ENCODE assay signal across 21 mouse cellular contexts in the genomic region with DNA sequence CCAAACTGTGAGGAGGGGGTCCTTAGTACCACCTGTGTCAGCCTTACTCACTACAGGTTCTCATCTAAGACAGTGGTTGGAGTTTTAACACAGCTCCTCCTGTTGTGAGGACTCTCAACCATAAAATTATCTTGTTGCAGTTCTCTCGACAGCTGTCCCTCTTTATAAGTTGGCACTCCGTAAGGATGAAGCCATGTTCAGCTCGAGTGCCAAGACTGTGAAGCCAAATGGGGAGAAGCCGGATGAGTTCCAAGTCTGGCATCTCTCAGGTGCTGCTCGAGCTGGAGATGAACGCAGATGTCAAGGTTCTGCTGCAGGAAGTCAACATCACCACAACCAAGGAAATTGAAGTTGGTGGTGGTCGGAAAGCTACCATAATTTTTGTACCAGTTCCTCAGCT. TPM values are rescaled to one million over a fixed set of nuclear protein-coding genes. Genes with fewer than 3 reads are reported as not detected.
DNase-seq lines count a peak whose midpoint lies in the region; ATAC-seq and TF ChIP-seq lines count a peak whose summit lies in the region.
"Not testable (repeated sequence)": the region's sequence is repeated elsewhere in the genome, so short reads cannot be mapped to it uniquely, and the experiment has no call there.
"Had no signal": no experiment of that assay in that cellular context is flagged by ENCODE, and none has a peak within 500 bp of the region (broad histone marks: within the 10 kb centered on the region; RNA-seq: fewer than 3 reads in every experiment).

No protein-coding gene starts in this region.

- not testable (repeated sequence) for TF ChIP-seq POLR2A in cerebellum, adult 2 months (IDR thresholded peaks at IDR 0.05; ENCODE audit: borderline replicate concordance, insufficient read depth, low read length); limb, embryonic 14.5 days (IDR thresholded peaks at IDR 0.05; ENCODE audit: borderline replicate concordance, extremely low read depth, insufficient read depth, insufficient read length)

- peak; percentile 37; the same call in 1 of the 2 replicates for ATAC-seq in hindbrain, embryonic 16.5 days
- ATAC-seq in limb, embryonic 14.5 days (ENCODE audit: low FRiP score, low read depth): peak; percentile 37; the same call in 1 of the 2 replicates

- not testable (repeated sequence) for H3K4me3 ChIP-seq in cerebellum, adult 2 months (replicated peaks; ENCODE audit: insufficient read depth, low read depth, low read length); hindbrain, embryonic 16.5 days (ENCODE audit: low read length); limb, embryonic 14.5 days (replicated peaks; ENCODE audit: low read length)

- H3K9ac ChIP-seq in hindbrain, embryonic 16.5 days (ENCODE audit: low read depth, low read length); limb, embryonic 14.5 days (ENCODE audit: low read depth, low read length, severe bottlenecking): not testable (repeated sequence)

- not testable (repeated sequence) for H3K4me1 ChIP-seq in cerebellum, adult 2 months (ENCODE audit: control insufficient read depth, insufficient read depth, low read length); hindbrain, embryonic 16.5 days (ENCODE audit: control insufficient read depth, insufficient read depth, low read depth, low read length); limb, embryonic 14.5 days (ENCODE audit: control insufficient read depth, insufficient read depth, low read length)

- WGBS in cerebellum, adult 2 months: 22% methylated on average over 7 of the region's 7 CpGs
- WGBS in hindbrain, embryonic 16.5 days: 90% methylated on average over 7 of the region's 7 CpGs
- 76% methylated on average over 7 of the region's 7 CpGs for WGBS in limb, embryonic 14.5 days

- not testable (repeated sequence) for TF ChIP-seq CTCF in cerebellum, adult 2 months (IDR thresholded peaks at IDR 0.05; ENCODE audit: borderline replicate concordance, insufficient read depth, low read depth, low read length)

- peak; percentile 76 for DNase-seq in brain, adult 2 months (ENCODE audit: low read depth, low spot score)
- DNase-seq in cerebellum, adult 11 months: peak; percentile 46
- peak; percentile 55 to 76 for DNase-seq in cerebellum, adult 2 months
- DNase-seq in cerebellum, adult 9-11 months: peak; percentile 79
- DNase-seq in cerebellum, postnatal 25 days: peak; percentile 62 to 67
- DNase-seq in limb, embryonic 14.5 days (ENCODE audit: low spot score): not testable (repeated sequence)

- H3K36me3 ChIP-seq in hindbrain, embryonic 16.5 days (ENCODE audit: control insufficient read depth, insufficient read depth, low read length); limb, embryonic 14.5 days (ENCODE audit: control insufficient read depth, insufficient read depth, low read length): not testable (repeated sequence)

- not testable (repeated sequence) for H3K27ac ChIP-seq in cerebellum, adult 2 months (ENCODE audit: insufficient read depth, low read length); hindbrain, embryonic 16.5 days (ENCODE audit: low read depth, low read length); limb, embryonic 14.5 days (replicated peaks; ENCODE audit: low read depth, low read length)

- H3K27me3 ChIP-seq in cerebellum, adult 2 months (ENCODE audit: control insufficient read depth, insufficient read depth, low read length); hindbrain, embryonic 16.5 days (replicated peaks; ENCODE audit: control insufficient read depth, insufficient read depth, low read length); limb, embryonic 14.5 days (ENCODE audit: control insufficient read depth, insufficient read depth, low read length): not testable (repeated sequence)

- H3K9me3 ChIP-seq in hindbrain, embryonic 16.5 days (ENCODE audit: control insufficient read depth, low read length); limb, embryonic 14.5 days (ENCODE audit: control insufficient read depth, low read length): not testable (repeated sequence)

- not testable (repeated sequence) for H3K4me2 ChIP-seq in hindbrain, embryonic 16.5 days (ENCODE audit: low read length); limb, embryonic 14.5 days (replicated peaks; ENCODE audit: low read depth, low read length, severe bottlenecking)

RNA-seq across cellular contexts. Expression of gene Gm7697, which starts 18.0 kb away (rescaled TPM):
- 0.14 TPM in 1 of 2 replicates, not detected in the other for polyA plus RNA-seq in cerebellum, adult 2 months (2012; rRNA removed)
- polyA plus RNA-seq in hindbrain, embryonic 16.5 days (2015; fragmentation: Nextera tagmentation; extraction: Ambion mirVana): not detected in 2 replicates
- polyA plus RNA-seq in limb, embryonic 14.5 days (2012; rRNA removed): not detected in 2 replicates
- not detected in 2 replicates for polyA plus RNA-seq in limb, embryonic 14.5 days (2014; fragmentation: Nextera tagmentation; extraction: Ambion mirVana)
- polyA plus RNA-seq: activated CD4-positive, CD25-positive, alpha-beta regulatory T cell, adult 4 months; embryonic facial prominence, embryonic 12.5 days; embryonic facial prominence, embryonic 15.5 days; forebrain, embryonic 11.5 days; forebrain, embryonic 14.5 days; forebrain, postnatal 0 days; gonadal fat pad, adult 2 months; heart, embryonic 12.5 days; heart, embryonic 15.5 days; hindbrain, embryonic 10.5 days; hindbrain, embryonic 13.5 days; intestine, embryonic 14.5 days; intestine, postnatal 0 days; kidney, adult 2 months had no signal
